8 mouse cellular contexts compared by ENCODE assay signal in genomic region chrX:152016151-152017145, GRCm38 (mm10). TPM values are rescaled to one million over a fixed set of nuclear protein-coding genes. Genes with fewer than 3 reads are reported as not detected.
A peak's percentile ranks its signal among the peaks of the same experiment; 100 is the strongest.
DNase-seq lines count a peak whose midpoint lies in the region; ATAC-seq lines count a peak whose summit lies in the region.

Ribc1 (minus strand) TSS chrX:152016295.
Smc1a (plus strand) TSS chrX:152016428.

- peak; percentile 87 for ATAC-seq in common myeloid progenitor, adult 5-6 weeks (replicated peaks; ENCODE audit: low read depth, poor library complexity, severe bottlenecking)
- peak; percentile 88 for ATAC-seq in megakaryocyte progenitor cell, adult 5-6 weeks (replicated peaks; ENCODE audit: poor library complexity)

- peak; percentile 96 for DNase-seq in ZHBTc4 (ENCODE audit: low read depth, low spot score)
- DNase-seq in gastrocnemius, adult 8-10 months (ENCODE audit: low spot score in 2 of 2): peak; percentile 86 to 90
- DNase-seq in induced T-regulatory cell, adult 2 months (ENCODE audit: low read depth): peak; percentile 96
- peak; percentile 86 to 94 for DNase-seq in left cerebral cortex, adult 9 months (ENCODE audit: low spot score in 2 of 2)
- DNase-seq in right cerebral cortex, postnatal 14 days: peak; percentile 76
- peak; percentile 82 to 91 for DNase-seq in urinary bladder, postnatal 36 days (ENCODE audit: low spot score in 2 of 2)

RNA-seq across cellular contexts. Expression of gene Ribc1, which starts in this region (rescaled TPM):
- 1.2 and 1.6 TPM in 2 replicates for total RNA-seq in common myeloid progenitor, adult 5-6 weeks (2017)
- total RNA-seq in gastrocnemius, adult 8-10 months (2022): under 1 TPM in 3 of 4 experiments, not detected in 1; 0.24 to 0.75 (median 0.41) TPM
- total RNA-seq in megakaryocyte progenitor cell, adult 5-6 weeks (2015): 1.6 and 2.9 TPM in 2 replicates
- 3.0 and 3.3 TPM in 2 replicates for total RNA-seq in megakaryocyte progenitor cell, adult 5-6 weeks (2017)

RNA-seq across cellular contexts. Expression of gene Smc1a, which starts in this region (rescaled TPM):
- total RNA-seq in common myeloid progenitor, adult 5-6 weeks (2017): 293 and 367 TPM in 2 replicates
- total RNA-seq in gastrocnemius, adult 8-10 months (2022): 10 to 100 TPM in 3 of 4 experiments, 1 to 10 TPM in 1; 9.5 to 15.1 (median 12.4) TPM
- 121 and 125 TPM in 2 replicates for total RNA-seq in megakaryocyte progenitor cell, adult 5-6 weeks (2015)
- total RNA-seq in megakaryocyte progenitor cell, adult 5-6 weeks (2017): 264 and 317 TPM in 2 replicates

Comparison
In these comparisons a context has a peak if more than half of its experiments do, and no peak if none do; other contexts are left out.
1. Peak in every context shown above with its lines: DNase-seq and ATAC-seq.
2. RNA of gene Smc1a (total RNA-seq): 293 to 367 TPM in common myeloid progenitor, adult 5-6 weeks and 121 to 317 TPM in megakaryocyte progenitor cell, adult 5-6 weeks; 9.5 to 15.1 TPM in gastrocnemius, adult 8-10 months; every median in the first group is over 4 times any median in the second.